Mouse (Mus musculus) inflammation-experienced regulatory T-cells, adult 6 months (primary cell): ENCODE data around the gene Ret. TPM values are rescaled to one million over a fixed set of nuclear protein-coding genes. Genes with fewer than 3 reads are reported as not detected.

Experiments used
- ATAC-seq: one replicate; pipeline ENCODE4 v1.8.0; 2017
- polyA plus RNA-seq, 3 experiments: library from polyadenylated mRNA; unstranded; fragments of 100-300 nt; shearing (Covaris generic); gene quantifications; one replicate each; pipeline ENCODE4 v1.2.1; 2017

Ret gene
- polyA plus RNA-seq, 3 experiments from 2014 or later = 0.23 to 0.91 (median 0.40) TPM

GRCm38 (mm10) chr6:118173251-118173974 is 24.1 kb downstream of the Ret start:
- no peak for ATAC-seq

GRCm38 (mm10) chr6:118171386-118171785 is 26.1 kb downstream of the Ret start:
- ATAC-seq = no peak

- ATAC-seq = no peak
Observed at GRCm38 (mm10) chr6:118168106-118168505, 29.4 kb downstream of the Ret start.

- peak; percentile 98 for ATAC-seq
Observed at GRCm38 (mm10) chr6:118167013-118167412, 30.5 kb downstream of the Ret start.

GRCm38 (mm10) chr6:118165516-118165915 is 32.0 kb downstream of the Ret start:
- no peak for ATAC-seq

- no peak for ATAC-seq
Observed at GRCm38 (mm10) chr6:118164691-118165090, 32.8 kb downstream of the Ret start.

GRCm38 (mm10) chr6:118163086-118163485 is 34.4 kb downstream of the Ret start:
- ATAC-seq = no peak

- no peak for ATAC-seq
Observed at GRCm38 (mm10) chr6:118162457-118163082, 34.9 kb downstream of the Ret start.

- no peak for ATAC-seq
Observed at GRCm38 (mm10) chr6:118153091-118153490, 44.4 kb downstream of the Ret start.

- no peak for ATAC-seq
Observed at GRCm38 (mm10) chr6:118150988-118151387, 46.5 kb downstream of the Ret start.

- no peak for ATAC-seq
Observed at GRCm38 (mm10) chr6:118150538-118150937, 47.0 kb downstream of the Ret start.

GRCm38 (mm10) chr6:118150128-118150527 is 47.4 kb downstream of the Ret start:
- ATAC-seq = no peak

GRCm38 (mm10) chr6:118140961-118141360 is 56.6 kb downstream of the Ret start:
- ATAC-seq = no peak

- ATAC-seq = peak; percentile 97
Observed at GRCm38 (mm10) chr6:118138731-118139709, 58.5 kb downstream of the Ret start, which contains the start of gene Csgalnact2. Gene Csgalnact2 (minus strand): TSS chr6:118139140.

- ATAC-seq = no peak
Observed at GRCm38 (mm10) chr6:118137148-118137547, 60.4 kb downstream of the Ret start.

GRCm38 (mm10) chr6:118134461-118134860 is 63.1 kb downstream of the Ret start:
- ATAC-seq = no peak

GRCm38 (mm10) chr6:118130022-118130421 is 67.5 kb downstream of the Ret start:
- ATAC-seq = no peak

GRCm38 (mm10) chr6:118127827-118128487 is 69.6 kb downstream of the Ret start:
- ATAC-seq = no peak

- no peak for ATAC-seq
Observed at GRCm38 (mm10) chr6:118127198-118127597, 70.3 kb downstream of the Ret start.

GRCm38 (mm10) chr6:118126577-118126976 is 70.9 kb downstream of the Ret start:
- ATAC-seq = no peak

GRCm38 (mm10) chr6:118122767-118123166 is 74.8 kb downstream of the Ret start:
- ATAC-seq = no peak

GRCm38 (mm10) chr6:118111810-118112209 is 85.7 kb downstream of the Ret start:
- no peak for ATAC-seq
